Mouse (Mus musculus) natural killer cell, adult 2 months (primary cell): ENCODE measurements around the gene Pgf.

Experiments used
- DNase-seq, 2 experiments: peaks; one replicate each; pipeline ENCODE4 v3.0.0; 2022; ENCODE audit warnings: low spot score in 2 of 2

Gene Pgf

GRCm38 (mm10) chr12:85177740-85178239 is at the start of gene Pgf:
Gene Pgf, minus strand, starts transcription at chr12:85177790.
- DNase-seq, result no peak

GRCm38 (mm10) chr12:85227227-85227626 is 49.6 kb upstream of the Pgf start:
- no peak for DNase-seq

GRCm38 (mm10) chr12:85219905-85220290 is 42.3 kb upstream of the Pgf start:
- DNase-seq, result peak; percentile 29 to 30

GRCm38 (mm10) chr12:85219236-85219904 is 41.8 kb upstream of the Pgf start, which contains the start of gene Eif2b2:
Gene Eif2b2, plus strand, starts transcription at chr12:85219481.
- DNase-seq, result peak; percentile 89 to 92

- no peak for DNase-seq
Measured at GRCm38 (mm10) chr12:85217733-85218310, 40.2 kb upstream of the Pgf start.

- no peak for DNase-seq
Measured at GRCm38 (mm10) chr12:85215031-85215430, 37.4 kb upstream of the Pgf start.

GRCm38 (mm10) chr12:85208687-85209199 is 31.2 kb upstream of the Pgf start:
- DNase-seq, result peak in 1 of 2 experiments; percentile 29

- no peak for DNase-seq
Measured at GRCm38 (mm10) chr12:85205425-85205824, 27.8 kb upstream of the Pgf start.

- DNase-seq, result no peak
Measured at GRCm38 (mm10) chr12:85204105-85204504, 26.5 kb upstream of the Pgf start.

- DNase-seq, result no peak
Measured at GRCm38 (mm10) chr12:85203699-85204098, 26.1 kb upstream of the Pgf start.

GRCm38 (mm10) chr12:85202191-85202590 is 24.6 kb upstream of the Pgf start:
- no peak for DNase-seq

GRCm38 (mm10) chr12:85201830-85202147 is 24.2 kb upstream of the Pgf start:
- no peak for DNase-seq

GRCm38 (mm10) chr12:85200929-85201829 is 23.6 kb upstream of the Pgf start:
- DNase-seq, result no peak

GRCm38 (mm10) chr12:85199954-85200353 is 22.4 kb upstream of the Pgf start:
- DNase-seq, result no peak

GRCm38 (mm10) chr12:85197936-85198335 is 20.3 kb upstream of the Pgf start:
- DNase-seq, result no peak

GRCm38 (mm10) chr12:85197371-85197770 is 19.8 kb upstream of the Pgf start:
- no peak for DNase-seq

- DNase-seq, result no peak
Measured at GRCm38 (mm10) chr12:85196191-85196590, 18.6 kb upstream of the Pgf start.

GRCm38 (mm10) chr12:85195086-85195485 is 17.5 kb upstream of the Pgf start:
- no peak for DNase-seq

- no peak for DNase-seq
Measured at GRCm38 (mm10) chr12:85194623-85195018, 17.0 kb upstream of the Pgf start.

- DNase-seq, result no peak
Measured at GRCm38 (mm10) chr12:85193923-85194622, 16.5 kb upstream of the Pgf start.

GRCm38 (mm10) chr12:85193146-85193545 is 15.6 kb upstream of the Pgf start:
- no peak for DNase-seq
